Comparison of ENCODE assay signal across 10 mouse cellular contexts in the genomic region with DNA sequence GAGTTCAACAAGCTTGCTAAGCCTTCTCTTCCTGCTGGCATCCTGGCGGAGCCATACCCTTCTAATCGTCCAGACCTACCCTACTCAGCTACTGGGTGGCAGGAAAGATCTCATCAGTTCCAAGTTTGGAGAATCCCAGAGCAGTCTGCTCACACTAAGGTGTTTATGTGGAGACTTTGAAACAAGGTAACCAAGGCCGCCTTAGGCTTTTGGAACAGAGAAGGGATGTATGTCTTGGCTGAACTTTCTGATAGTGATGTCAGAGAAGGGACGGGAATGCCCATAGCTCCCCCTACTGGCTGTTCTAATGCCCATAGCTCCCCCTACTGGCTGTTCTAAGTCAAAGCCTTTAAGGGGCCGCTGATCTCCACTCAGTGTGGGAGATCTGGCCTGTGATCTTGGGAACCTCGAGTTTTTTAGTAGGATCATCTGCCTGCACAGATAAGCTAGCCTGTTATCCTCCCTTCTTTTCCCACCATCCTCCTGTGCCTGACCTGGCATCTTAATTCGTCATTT. TPM values are rescaled to one million over a fixed set of nuclear protein-coding genes. Genes with fewer than 3 reads are reported as not detected.
A peak's percentile ranks its signal among the peaks of the same experiment; 100 is the strongest.
DNase-seq lines count a peak whose midpoint lies in the region; TF ChIP-seq lines count a peak whose summit lies in the region.
"Had no signal": no experiment of that assay in that cellular context is flagged by ENCODE, and none has a peak within 500 bp of the region (broad histone marks: within the 10 kb centered on the region; RNA-seq: fewer than 3 reads in every experiment).

No protein-coding gene starts in this region.

- 31% methylated on average over 7 of the region's 7 CpGs for WGBS in heart, embryonic 10.5 days

- DNase-seq in heart, embryonic 10.5 days (ENCODE audit: low spot score) = peak; percentile 83
- DNase-seq in heart, adult 11 months = no peak
- peak; percentile 43 to 49 for DNase-seq in B cell, adult 2 months
- DNase-seq in Muller cell, postnatal 12 days (ENCODE audit: inconsistent ontology term) = peak; percentile 16
- DNase-seq in layer of hippocampus, adult 2 months (ENCODE audit: low spot score in 2 of 2) = peak; percentile 44 to 73
- peak; percentile 80 for DNase-seq in mesoderm, embryonic 11.5 days (ENCODE audit: low read depth, low spot score)
- no peak for DNase-seq in gastrocnemius, adult 18-20 months (ENCODE audit: low spot score)

- no peaks in the 10 kb centered on the region for H3K4me1 ChIP-seq in heart, embryonic 10.5 days
- H3K4me1 ChIP-seq in embryonic fibroblast, embryonic 13.5 days (ENCODE audit: control insufficient read depth, insufficient read depth, low read length) = no peaks in the 10 kb centered on the region
- H3K4me1 ChIP-seq: midbrain, embryonic 12.5 days had no signal

- H3K27ac ChIP-seq in heart, embryonic 10.5 days = no peak overlapping the region
- H3K27ac ChIP-seq in embryonic fibroblast, embryonic 13.5 days (ENCODE audit: insufficient read depth, low read length) = no peak overlapping the region
- H3K27ac ChIP-seq in layer of hippocampus, adult 2 months = no peak overlapping the region
- H3K27ac ChIP-seq: midbrain, embryonic 12.5 days had no signal

- H3K27me3 ChIP-seq in heart, embryonic 10.5 days (ENCODE audit: insufficient read depth, poor library complexity, severe bottlenecking) = peaks cover 17% of the 10 kb centered on the region
- H3K27me3 ChIP-seq: midbrain, embryonic 12.5 days had no signal

- H3K36me3 ChIP-seq in heart, embryonic 10.5 days = no peaks in the 10 kb centered on the region
- H3K36me3 ChIP-seq: midbrain, embryonic 12.5 days had no signal

- 0 out of 2 replicates have a peak, but pooled peaks have one; percentile 26 for TF ChIP-seq CTCF in embryonic fibroblast, embryonic 13.5 days (IDR thresholded peaks at IDR 0.05; ENCODE audit: borderline replicate concordance, insufficient read depth, low read length)
- TF ChIP-seq CTCF in layer of hippocampus, adult 2 months (conservative IDR thresholded peaks at IDR 0.05) = peak; percentile 99; the same call in 1 of the 2 replicates

- H3K9me3 ChIP-seq in heart, embryonic 10.5 days = no peaks in the 10 kb centered on the region; the same call in 1 of the 2 replicates

- H3K4me3 ChIP-seq in heart, embryonic 10.5 days = no peak overlapping the region
- H3K4me3 ChIP-seq in embryonic fibroblast, embryonic 13.5 days (ENCODE audit: insufficient read depth, low read length) = no peak overlapping the region
- H3K4me3 ChIP-seq in layer of hippocampus, adult 2 months = no peak overlapping the region
- H3K4me3 ChIP-seq: erythroblast, embryonic 14.5 days; midbrain, embryonic 12.5 days had no signal

- TF ChIP-seq POLR2A in embryonic fibroblast, embryonic 13.5 days (IDR thresholded peaks at IDR 0.05; ENCODE audit: low read depth, low read length) = no peak

RNA-seq across cellular contexts. Expression of a gene that starts 22.4 kb away (rescaled TPM):
- 0.32 and 0.69 TPM in 2 replicates for polyA plus RNA-seq in heart, embryonic 10.5 days (2016; fragmentation: Nextera tagmentation; extraction: Ambion mirVana)
- 0.95 TPM in 1 of 2 replicates, not detected in the other for polyA plus RNA-seq in embryonic fibroblast, embryonic 13.5 days (2011; ENCODE audit: insufficient read length, low read depth, missing spikeins)
- total RNA-seq in layer of hippocampus, adult 2 months (2021) = 1 to 10 TPM; 5.7 to 6.1 TPM
- not detected for total RNA-seq in gastrocnemius, adult 18-20 months (2021)
- polyA plus RNA-seq: erythroblast, embryonic 14.5 days had no signal

RNA-seq across cellular contexts. Expression of a gene that starts 39.4 kb away (rescaled TPM):
- 0.70 and 1.7 TPM in 2 replicates for polyA plus RNA-seq in heart, embryonic 10.5 days (2016; fragmentation: Nextera tagmentation; extraction: Ambion mirVana)
- not detected in 2 replicates for polyA plus RNA-seq in embryonic fibroblast, embryonic 13.5 days (2011; ENCODE audit: insufficient read length, low read depth, missing spikeins)
- not detected for total RNA-seq in layer of hippocampus, adult 2 months (2021)
- not detected for total RNA-seq in gastrocnemius, adult 18-20 months (2021)

RNA-seq across cellular contexts. Expression of a gene that starts 54.4 kb away (rescaled TPM):
- polyA plus RNA-seq in heart, embryonic 10.5 days (2016; fragmentation: Nextera tagmentation; extraction: Ambion mirVana) = 0.84 and 1.1 TPM in 2 replicates
- not detected in 2 replicates for polyA plus RNA-seq in embryonic fibroblast, embryonic 13.5 days (2011; ENCODE audit: insufficient read length, low read depth, missing spikeins)
- total RNA-seq in layer of hippocampus, adult 2 months (2021) = under 1 TPM; 0.56 to 0.72 TPM
- total RNA-seq in gastrocnemius, adult 18-20 months (2021) = not detected

RNA-seq across cellular contexts. Expression of a gene that starts 54.4 kb away (rescaled TPM):
- 110 and 166 TPM in 2 replicates for polyA plus RNA-seq in heart, embryonic 10.5 days (2016; fragmentation: Nextera tagmentation; extraction: Ambion mirVana)
- 66.1 and 75.0 TPM in 2 replicates for polyA plus RNA-seq in embryonic fibroblast, embryonic 13.5 days (2011; ENCODE audit: insufficient read length, low read depth, missing spikeins)
- 10 to 100 TPM; 56.5 to 58.8 TPM for total RNA-seq in layer of hippocampus, adult 2 months (2021)
- 10 to 100 TPM; 23.6 to 26.9 TPM for total RNA-seq in gastrocnemius, adult 18-20 months (2021)

Comparison
In these comparisons a context has a peak if more than half of its experiments do, and no peak if none do; other contexts are left out.
1. DNase-seq: peak in heart, embryonic 10.5 days (single experiment), B cell, adult 2 months (2 of 2), Muller cell, postnatal 12 days (single experiment), layer of hippocampus, adult 2 months (2 of 2) and mesoderm, embryonic 11.5 days (single experiment); none in heart, adult 11 months (single experiment) and gastrocnemius, adult 18-20 months (single experiment).
2. RNA of a gene that starts 22.4 kb away (total RNA-seq): 5.7 to 6.1 TPM in layer of hippocampus, adult 2 months; not detected in gastrocnemius, adult 18-20 months; every median in the first group is over 4 times any median in the second.